Mouse (Mus musculus) heart, adult 2 months (tissue): Measurements from ENCODE around the gene 5730522E02Rik. TPM values are rescaled to one million over a fixed set of nuclear protein-coding genes. Genes with fewer than 3 reads are reported as not detected.
A peak's percentile ranks its signal among the peaks of the same experiment; 100 is the strongest.

Source experiments
- DNase-seq, 2 experiments: peaks; one replicate each; pipeline ENCODE4 v3.0.0; 2021
- H3K27ac ChIP-seq: fragments of 200-600 bp; 2 replicates; pipeline ENCODE4 v1.8.1; 2022
- H3K27me3 ChIP-seq: fragments of 200-500 bp; 2 replicates; pipeline ENCODE4 v1.6.1; 2012; ENCODE audit warnings: mild to moderate bottlenecking, low read length, inconsistent platforms, mixed read lengths; ENCODE audit not compliant: control insufficient read depth, insufficient read depth
- H3K36me3 ChIP-seq: fragments of 200-500 bp; 2 replicates; pipeline ENCODE4 v1.6.1; 2012; ENCODE audit warnings: low read length, inconsistent platforms; ENCODE audit not compliant: control insufficient read depth, insufficient read depth
- H3K4me1 ChIP-seq: fragments of 200-500 bp; 2 replicates; pipeline ENCODE4 v1.6.1; 2011; ENCODE audit warnings: low read length; ENCODE audit not compliant: control insufficient read depth, insufficient read depth
- H3K4me3 ChIP-seq: fragments of 200-600 bp; 2 replicates; pipeline ENCODE4 v1.8.1; 2022
- H3K79me2 ChIP-seq: fragments of 200-500 bp; replicated peaks from 2 replicates; pipeline ENCODE4 v1.6.1; 2012; ENCODE audit warnings: mild to moderate bottlenecking, inconsistent platforms, low read length, moderate library complexity, mixed read lengths; ENCODE audit not compliant: control insufficient read depth, insufficient read depth
- H3K9ac ChIP-seq: fragments of 200-500 bp; 2 replicates; pipeline ENCODE4 v1.6.1; 2012; ENCODE audit warnings: low read depth, mild to moderate bottlenecking, control low read depth, inconsistent platforms, low read length, mixed read lengths
- CTCF ChIP-seq: fragments of 200-600 bp; IDR thresholded peaks from 2 replicates; pipeline ENCODE4 v1.8.1; 2022; ENCODE audit warnings: antibody characterized with exemption, mild to moderate bottlenecking, moderate library complexity
- EP300 ChIP-seq: fragments of 200-500 bp; IDR thresholded peaks from 2 replicates; pipeline ENCODE4 v1.6.1; 2011; ENCODE audit warnings: low read depth, low read length, control low read depth; ENCODE audit not compliant: insufficient read depth
- POLR2A ChIP-seq: fragments of 200-500 bp; IDR thresholded peaks from 2 replicates; pipeline ENCODE4 v1.6.1; 2011; ENCODE audit warnings: mild to moderate bottlenecking, low read depth, low read length, control low read depth; ENCODE audit not compliant: insufficient read depth
- WGBS: fragments of 180-500 bp; shearing (Covaris S2); methylation state at CpG from one replicate; pipeline ENCODE4 v1.1.7; 2018; 5-methylcytosine and 5-hydroxymethylcytosine counted together
- intact Hi-C: fragments of 180-260 bp; cut with DNase I; formaldehyde crosslinking; loops from one replicate; pipeline ENCODE4 v1.15.1; 2025
- polyA plus RNA-seq: library from polyadenylated mRNA; depleted of rRNA; stranded (reverse); fragments of >200 nt; gene quantifications from 2 replicates; pipeline ENCODE4 v1.2.3, GENCODE M21; 2012
- total RNA-seq, 2 experiments: library from RNA; stranded (reverse); gene quantifications; 2 replicates each; pipeline ENCODE4 v1.2.3; 2021

The 5730522E02Rik gene
- total and polyA plus RNA-seq, 3 experiments: not detected

DNA sequence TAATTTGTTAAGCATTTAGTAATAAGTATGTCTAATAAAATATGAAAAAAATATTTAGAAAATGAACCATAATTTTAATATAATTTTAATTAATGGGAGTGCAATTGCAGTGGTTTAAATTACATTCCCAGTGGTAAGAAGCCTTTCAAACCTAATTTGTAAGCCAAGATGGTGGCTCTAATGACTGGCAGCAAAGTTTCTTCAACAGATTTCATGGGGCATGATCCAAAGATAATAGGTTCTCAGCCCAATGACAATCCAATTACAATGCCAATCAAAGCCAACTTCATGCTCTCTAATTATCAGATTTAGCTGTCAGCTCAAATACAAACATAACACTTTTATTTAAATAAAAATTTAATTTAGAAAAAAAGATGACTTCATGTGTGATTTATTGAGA is 337.6 kb downstream of the 5730522E02Rik start:
- Histone ChIP-seq H3K9ac (no peak overlapping the region), H3K27me3 (no peaks in the 10 kb centered on the region), H3K36me3 (no peaks in the 10 kb centered on the region), H3K4me3 (no peak overlapping the region), H3K27ac (no peak overlapping the region), H3K4me1 (no peaks in the 10 kb centered on the region), H3K79me2 (no peaks in the 10 kb centered on the region)
- DNase-seq: no peak
- TF ChIP-seq POLR2A: no peak
- TF ChIP-seq EP300: no peak
- TF ChIP-seq CTCF: no peak
- intact Hi-C loops: no loop called here

DNA sequence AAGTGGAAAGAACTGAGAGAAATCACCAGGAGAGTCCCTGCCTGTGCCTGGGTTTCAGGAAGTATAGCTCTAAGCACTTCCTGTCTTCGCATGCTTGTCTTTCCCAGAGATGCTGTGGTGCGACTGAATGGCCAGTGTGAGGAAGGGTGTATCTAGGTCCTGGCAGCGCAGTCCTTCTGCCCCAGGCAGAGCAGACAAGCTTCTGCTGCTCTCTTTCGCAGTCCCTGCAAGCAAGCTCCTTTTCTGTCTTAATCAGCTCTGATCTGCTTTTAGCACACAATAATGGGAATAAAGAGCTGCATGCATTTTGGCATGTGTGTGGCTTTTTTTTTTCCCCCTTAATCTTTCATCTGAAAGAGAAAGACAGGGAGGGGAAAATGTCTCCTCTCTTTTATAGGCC is 338.2 kb downstream of the 5730522E02Rik start:
- TF ChIP-seq EP300 (no peak), POLR2A (no peak), CTCF (no peak)
- Histone ChIP-seq H3K4me1 (no peaks in the 10 kb centered on the region), H3K36me3 (no peaks in the 10 kb centered on the region), H3K27ac (no peak overlapping the region), H3K4me3 (no peak overlapping the region), H3K79me2 (no peaks in the 10 kb centered on the region), H3K27me3 (no peaks in the 10 kb centered on the region), H3K9ac (no peak overlapping the region)
- no peak for DNase-seq
- WGBS: 41% methylated on average over 4 of the region's 4 CpGs
- intact Hi-C loops: no loop called here

DNA sequence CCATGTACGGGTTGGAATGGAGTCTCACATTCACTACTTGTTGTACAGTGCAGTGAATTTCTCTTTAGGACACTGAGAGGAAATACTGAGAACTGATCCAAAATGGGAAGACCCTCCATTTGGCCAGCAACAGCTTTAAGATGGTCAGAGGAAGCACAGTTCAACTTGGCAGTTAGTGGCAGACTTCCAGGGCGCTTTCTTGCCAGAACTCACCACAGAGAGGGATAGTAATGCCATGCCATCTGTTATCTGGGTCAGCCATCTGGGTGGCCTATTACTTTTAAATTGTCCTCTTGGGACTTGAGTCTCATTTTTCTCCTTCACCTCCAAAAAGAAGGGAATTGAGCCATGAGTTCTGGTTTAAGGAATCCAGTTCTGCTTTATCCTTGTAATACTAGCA is 344.3 kb downstream of the 5730522E02Rik start:
- WGBS: 74% methylated on average over 2 of the region's 2 CpGs
- no peaks in the 10 kb centered on the region for H3K4me1 ChIP-seq
- DNase-seq: no peak
- H3K9ac ChIP-seq: no peak overlapping the region
- H3K27me3 ChIP-seq: no peaks in the 10 kb centered on the region
- H3K79me2 ChIP-seq: no peaks in the 10 kb centered on the region
- no peak for TF ChIP-seq CTCF
- TF ChIP-seq EP300: no peak
- TF ChIP-seq POLR2A: no peak
- no peaks in the 10 kb centered on the region for H3K36me3 ChIP-seq
- no peak overlapping the region for H3K27ac ChIP-seq
- H3K4me3 ChIP-seq: no peak overlapping the region
- intact Hi-C loops: no loop called here

DNA sequence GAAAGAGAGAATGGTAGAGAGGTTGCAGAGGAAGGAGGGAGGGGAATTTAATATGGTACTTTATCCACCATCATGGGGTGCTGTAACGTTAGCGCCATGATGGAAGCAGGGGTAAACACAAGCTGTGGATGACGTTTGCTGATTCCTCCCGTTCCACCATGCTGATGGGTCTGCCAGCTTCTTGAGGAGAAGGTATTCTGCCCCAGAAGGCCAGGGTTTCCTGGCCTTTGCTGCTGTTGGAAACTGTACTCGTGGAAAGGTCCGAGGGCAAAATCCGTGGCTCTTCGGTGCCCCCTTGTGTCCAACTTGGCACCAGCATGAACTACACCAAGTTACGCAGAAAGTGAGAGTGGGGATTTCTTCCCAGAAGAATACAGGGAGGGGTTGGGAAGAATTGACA is 347.9 kb downstream of the 5730522E02Rik start:
- H3K79me2 ChIP-seq: no peaks in the 10 kb centered on the region
- no peaks in the 10 kb centered on the region for H3K36me3 ChIP-seq
- intact Hi-C loops: no loop called here
- no peak overlapping the region for H3K27ac ChIP-seq
- no peaks in the 10 kb centered on the region for H3K4me1 ChIP-seq
- H3K9ac ChIP-seq: no peak overlapping the region
- WGBS: 14% methylated on average over 9 of the region's 9 CpGs
- peak; percentile 34 to 58 for DNase-seq
- TF ChIP-seq CTCF: peak; percentile 78
- TF ChIP-seq POLR2A: no peak
- no peak for TF ChIP-seq EP300
- H3K4me3 ChIP-seq: no peak overlapping the region
- H3K27me3 ChIP-seq: no peaks in the 10 kb centered on the region

DNA sequence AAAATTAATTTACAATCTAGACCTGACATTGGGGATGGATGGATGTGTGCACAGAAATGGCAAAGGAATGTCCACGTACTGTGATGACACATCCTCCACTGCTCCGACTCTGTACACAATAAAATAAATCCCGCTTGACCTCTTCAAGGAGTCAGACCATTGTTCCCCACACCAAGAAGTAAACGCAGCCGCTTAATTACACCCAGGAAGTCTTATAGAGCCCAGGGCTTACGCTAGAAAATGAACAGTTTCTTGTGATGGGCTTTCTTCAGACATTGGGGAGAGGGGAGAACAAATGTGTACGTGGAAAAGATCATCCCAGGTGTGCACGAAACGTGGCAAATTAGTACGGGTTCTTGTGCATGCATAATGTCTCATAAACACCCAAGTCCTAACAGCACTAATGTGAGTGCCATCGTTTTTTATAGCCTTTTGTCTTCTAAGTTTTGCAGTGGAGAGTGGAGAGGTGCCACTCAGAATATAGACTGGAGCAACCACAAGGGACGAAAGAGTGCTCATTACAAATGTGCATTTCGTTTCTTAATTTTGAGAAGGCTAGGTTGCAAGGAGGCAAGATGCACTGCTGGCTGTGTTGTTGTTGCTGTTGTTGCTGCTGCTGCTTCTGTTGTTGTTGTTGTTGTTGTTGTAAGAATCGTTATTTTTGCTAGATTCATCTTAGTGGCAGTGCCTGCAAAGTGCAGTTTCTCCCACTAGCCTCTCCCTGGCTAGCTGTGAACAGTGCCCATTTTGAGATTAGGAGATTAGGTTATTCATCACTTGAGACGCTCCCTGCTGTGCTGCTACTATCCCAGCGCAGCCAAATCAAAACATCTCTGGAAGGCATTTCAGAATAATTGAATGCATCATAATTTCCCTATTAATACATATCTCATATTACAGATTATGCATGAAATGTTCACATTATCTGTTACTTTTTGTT is 353.7 kb downstream of the 5730522E02Rik start:
- no peak overlapping the region for H3K4me3 ChIP-seq

DNA sequence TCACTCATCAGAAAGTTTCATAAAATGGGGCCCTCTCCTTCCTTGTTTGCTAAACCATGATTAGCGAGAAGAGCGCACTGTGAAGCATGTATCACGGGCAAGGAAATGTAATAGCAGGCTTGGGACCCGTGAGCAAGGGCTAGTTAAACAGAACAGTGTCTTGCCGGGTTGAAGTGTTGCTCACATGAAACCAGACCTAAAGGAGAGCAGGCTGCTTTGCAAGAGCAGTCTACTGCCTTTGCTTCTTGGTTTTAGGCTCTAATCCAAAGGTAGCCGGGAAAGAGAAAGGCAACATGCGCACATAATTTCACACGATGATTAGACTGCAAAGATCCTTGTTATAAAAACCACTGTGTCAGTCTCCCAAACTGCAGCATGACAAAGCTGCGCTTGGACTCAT is 354.8 kb downstream of the 5730522E02Rik start:
- 70% methylated on average over 9 of the region's 9 CpGs for WGBS
- H3K27me3 ChIP-seq: no peaks in the 10 kb centered on the region
- TF ChIP-seq EP300 (no peak), POLR2A (no peak), CTCF (no peak)
- H3K27ac ChIP-seq: no peak overlapping the region
- no peaks in the 10 kb centered on the region for H3K36me3 ChIP-seq
- no peak overlapping the region for H3K9ac ChIP-seq
- H3K79me2 ChIP-seq: no peaks in the 10 kb centered on the region
- H3K4me3 ChIP-seq: no peak overlapping the region
- no peaks in the 10 kb centered on the region for H3K4me1 ChIP-seq
- DNase-seq: no peak
- intact Hi-C loops: no loop called here

More for the DNA sequence above, 353.7 kb downstream of the 5730522E02Rik start:
- no peaks in the 10 kb centered on the region for H3K79me2 ChIP-seq
- intact Hi-C loops: no loop called here
- WGBS: 69% methylated on average over 16 of the region's 16 CpGs
- no peaks in the 10 kb centered on the region for H3K36me3 ChIP-seq
- no peak overlapping the region for H3K27ac ChIP-seq
- H3K9ac ChIP-seq: no peak overlapping the region
- TF ChIP-seq CTCF (no peak), EP300 (no peak), POLR2A (no peak)
- no peak for DNase-seq
- H3K27me3 ChIP-seq: no peaks in the 10 kb centered on the region
- no peaks in the 10 kb centered on the region for H3K4me1 ChIP-seq
